ENCODE assay signal across 25 mouse cellular contexts in the genomic region with DNA sequence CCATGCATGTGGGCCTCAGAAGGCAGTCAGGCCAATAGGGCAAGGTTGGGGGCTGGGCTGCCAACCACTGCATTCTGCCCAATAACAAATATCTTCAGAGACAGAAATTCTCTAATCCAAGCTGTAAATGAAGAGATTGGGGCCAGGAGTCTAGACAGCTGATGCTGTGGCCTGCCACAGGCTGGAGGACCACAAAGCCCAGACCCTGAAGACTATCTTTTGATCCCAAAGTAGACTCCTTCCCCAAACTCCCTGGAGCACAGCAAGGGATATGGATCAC. TPM values are rescaled to one million over a fixed set of nuclear protein-coding genes. Genes with fewer than 3 reads are reported as not detected.
DNase-seq lines count a peak whose midpoint lies in the region; ATAC-seq and TF ChIP-seq lines count a peak whose summit lies in the region.
"Had no signal": no experiment of that assay in that cellular context is flagged by ENCODE, and none has a peak within 500 bp of the region (broad histone marks: within the 10 kb centered on the region; RNA-seq: fewer than 3 reads in every experiment).

No protein-coding gene starts in this region.

- no peak for TF ChIP-seq CTCF in cerebellum, adult 2 months (IDR thresholded peaks at IDR 0.05; ENCODE audit: borderline replicate concordance, insufficient read depth, low read depth, low read length)
- no peak for TF ChIP-seq CTCF in hindbrain, postnatal 0 days (IDR thresholded peaks at IDR 0.05; ENCODE audit: low read depth)

- H3K36me3 ChIP-seq in hindbrain, postnatal 0 days (ENCODE audit: insufficient read depth, low read length): no peaks in the 10 kb centered on the region
- H3K36me3 ChIP-seq in hindbrain, embryonic 10.5 days: 0 out of 2 replicates have a peak, but pooled peaks cover 1% of the 10 kb centered on the region
- no peaks in the 10 kb centered on the region for H3K36me3 ChIP-seq in kidney, embryonic 14.5 days (ENCODE audit: control insufficient read depth, insufficient read depth, low read length)
- H3K36me3 ChIP-seq: embryonic facial prominence, embryonic 12.5 days; forebrain, embryonic 15.5 days had no signal

- H3K4me3 ChIP-seq in cerebellum, adult 2 months (replicated peaks; ENCODE audit: insufficient read depth, low read depth, low read length): no peak overlapping the region
- no peak overlapping the region for H3K4me3 ChIP-seq in hindbrain, postnatal 0 days (ENCODE audit: low read length)
- no peak overlapping the region for H3K4me3 ChIP-seq in hindbrain, embryonic 10.5 days
- no peak overlapping the region for H3K4me3 ChIP-seq in kidney, embryonic 14.5 days (ENCODE audit: low read length)
- H3K4me3 ChIP-seq: embryonic facial prominence, embryonic 10.5 days; embryonic facial prominence, embryonic 12.5 days; forebrain, embryonic 13.5 days; forebrain, embryonic 15.5 days had no signal

- H3K27me3 ChIP-seq in cerebellum, adult 2 months (ENCODE audit: control insufficient read depth, insufficient read depth, low read length): no peaks in the 10 kb centered on the region
- H3K27me3 ChIP-seq in hindbrain, postnatal 0 days (ENCODE audit: insufficient read depth, low read length): no peaks in the 10 kb centered on the region
- no peaks in the 10 kb centered on the region for H3K27me3 ChIP-seq in hindbrain, embryonic 10.5 days (ENCODE audit: insufficient read depth, poor library complexity, severe bottlenecking)
- H3K27me3 ChIP-seq in kidney, embryonic 14.5 days (ENCODE audit: control insufficient read depth, insufficient read depth, low read length): no peaks in the 10 kb centered on the region
- H3K27me3 ChIP-seq: CH12.LX; embryonic facial prominence, embryonic 12.5 days; forebrain, embryonic 13.5 days; forebrain, embryonic 15.5 days; Patski had no signal

- no peak overlapping the region for H3K9ac ChIP-seq in hindbrain, postnatal 0 days (replicated peaks; ENCODE audit: low read length)
- H3K9ac ChIP-seq in kidney, embryonic 14.5 days (ENCODE audit: low read depth, low read length): no peak overlapping the region
- H3K9ac ChIP-seq: embryonic facial prominence, embryonic 12.5 days; forebrain, embryonic 13.5 days; forebrain, embryonic 15.5 days had no signal

- no peak overlapping the region for H3K4me2 ChIP-seq in hindbrain, postnatal 0 days (ENCODE audit: low read depth, low read length)
- no peak overlapping the region for H3K4me2 ChIP-seq in kidney, embryonic 14.5 days (replicated peaks; ENCODE audit: low read depth, low read length)
- H3K4me2 ChIP-seq: embryonic facial prominence, embryonic 12.5 days; forebrain, embryonic 13.5 days; forebrain, embryonic 15.5 days had no signal

- H3K4me1 ChIP-seq in cerebellum, adult 2 months (ENCODE audit: control insufficient read depth, insufficient read depth, low read length): peaks cover 62% of the 10 kb centered on the region
- H3K4me1 ChIP-seq in hindbrain, postnatal 0 days (ENCODE audit: insufficient read depth, low read length): peaks cover 11% of the 10 kb centered on the region
- H3K4me1 ChIP-seq in hindbrain, embryonic 10.5 days (replicated peaks): peaks cover 35% of the 10 kb centered on the region
- H3K4me1 ChIP-seq in kidney, embryonic 14.5 days (ENCODE audit: control insufficient read depth, insufficient read depth, low read length): peaks cover 16% of the 10 kb centered on the region

- no peaks in the 10 kb centered on the region for H3K9me3 ChIP-seq in hindbrain, postnatal 0 days (ENCODE audit: low read length)
- H3K9me3 ChIP-seq in hindbrain, embryonic 10.5 days: no peaks in the 10 kb centered on the region
- H3K9me3 ChIP-seq in kidney, embryonic 14.5 days (ENCODE audit: control insufficient read depth, low read length): no peaks in the 10 kb centered on the region
- H3K9me3 ChIP-seq: embryonic facial prominence, embryonic 10.5 days; embryonic facial prominence, embryonic 12.5 days; forebrain, embryonic 13.5 days; forebrain, embryonic 15.5 days; G1E had no signal

- ATAC-seq in hindbrain, postnatal 0 days: no peak
- ATAC-seq in kidney, embryonic 14.5 days (ENCODE audit: low FRiP score, low TSS enrichment): no peak
- ATAC-seq: activated CD4-positive, CD25-positive, alpha-beta regulatory T cell, adult 4 months; CD4-positive, CD25-positive, alpha-beta regulatory T cell, adult 4 months; forebrain, embryonic 13.5 days; forebrain, embryonic 15.5 days; Patski had no signal

- TF ChIP-seq POLR2A in cerebellum, adult 2 months (IDR thresholded peaks at IDR 0.05; ENCODE audit: borderline replicate concordance, insufficient read depth, low read length): no peak

- 0 out of 2 replicates have a peak overlapping the region, but pooled peaks have one; percentile 14 for H3K27ac ChIP-seq in cerebellum, adult 2 months (ENCODE audit: insufficient read depth, low read length)
- 0 out of 2 replicates have a peak overlapping the region, but pooled peaks have one; percentile 20 for H3K27ac ChIP-seq in hindbrain, postnatal 0 days
- H3K27ac ChIP-seq in hindbrain, embryonic 10.5 days: no peak overlapping the region
- H3K27ac ChIP-seq in kidney, embryonic 14.5 days (ENCODE audit: low read depth, low read length): no peak overlapping the region
- H3K27ac ChIP-seq: embryonic facial prominence, embryonic 10.5 days; embryonic facial prominence, embryonic 12.5 days; forebrain, embryonic 13.5 days; forebrain, embryonic 15.5 days had no signal

- DNase-seq in cerebellum, adult 2 months: no peak
- DNase-seq in cerebellum, adult 9-10 months: no peak
- DNase-seq in hindbrain, postnatal 0 days (ENCODE audit: low spot score): no peak
- no peak for DNase-seq in hindbrain, embryonic 10.5 days (ENCODE audit: low spot score)
- DNase-seq in kidney, postnatal 14 days: peak; percentile 14
- peak; percentile 30 to 58 for DNase-seq in kidney, postnatal 36 days
- no peak for DNase-seq in kidney, adult 18-20 months
- DNase-seq: adrenal gland, adult 8-10 months; adrenal gland, postnatal 14 days; adrenal gland, postnatal 36 days; B cell, adult 2 months; cerebellum, adult 11-12 months; cerebellum, adult 8-10 months; cerebellum, postnatal 10 days; cerebellum, postnatal 25 days had no signal

RNA-seq across cellular contexts. Expression of gene Hdac4, which starts 25.8 kb away (rescaled TPM):
- 24.7 and 27.7 TPM in 2 replicates for polyA plus RNA-seq in cerebellum, adult 2 months (2012; rRNA removed)
- 67.9 and 71.2 TPM in 2 replicates for total RNA-seq in hindbrain, postnatal 0 days (2014; rRNA removed)
- 20.2 and 22.8 TPM in 2 replicates for polyA plus RNA-seq in hindbrain, postnatal 0 days (2015; fragmentation: Nextera tagmentation; extraction: Ambion mirVana)
- polyA plus RNA-seq in hindbrain, embryonic 10.5 days (2016; fragmentation: Nextera tagmentation; extraction: Ambion mirVana): 20.8 TPM in 2 replicates
- polyA plus RNA-seq in kidney, embryonic 14.5 days (2014; fragmentation: Nextera tagmentation; extraction: Ambion mirVana): 20.6 and 22.0 TPM in 2 replicates

Comparison
In these comparisons a context has a peak if more than half of its experiments do, and no peak if none do; other contexts are left out.
1. DNase-seq: peak in kidney, postnatal 14 days (single experiment) and kidney, postnatal 36 days (2 of 2); none in cerebellum, adult 2 months (0 of 2), cerebellum, adult 9-10 months (single experiment), hindbrain, postnatal 0 days (single experiment), hindbrain, embryonic 10.5 days (single experiment) and kidney, adult 18-20 months (single experiment).
2. H3K27ac ChIP-seq: peak in cerebellum, adult 2 months (single experiment) and hindbrain, postnatal 0 days (single experiment); none in hindbrain, embryonic 10.5 days (single experiment) and kidney, embryonic 14.5 days (single experiment).